Mouse (Mus musculus): Measurements from ENCODE around the gene Fam129a. TPM values are rescaled to one million over a fixed set of nuclear protein-coding genes. Genes with fewer than 3 reads are reported as not detected.

Gene Fam129a
- total RNA-seq, 2 experiments from 2014 or later = 124 to 180 TPM

DNA sequence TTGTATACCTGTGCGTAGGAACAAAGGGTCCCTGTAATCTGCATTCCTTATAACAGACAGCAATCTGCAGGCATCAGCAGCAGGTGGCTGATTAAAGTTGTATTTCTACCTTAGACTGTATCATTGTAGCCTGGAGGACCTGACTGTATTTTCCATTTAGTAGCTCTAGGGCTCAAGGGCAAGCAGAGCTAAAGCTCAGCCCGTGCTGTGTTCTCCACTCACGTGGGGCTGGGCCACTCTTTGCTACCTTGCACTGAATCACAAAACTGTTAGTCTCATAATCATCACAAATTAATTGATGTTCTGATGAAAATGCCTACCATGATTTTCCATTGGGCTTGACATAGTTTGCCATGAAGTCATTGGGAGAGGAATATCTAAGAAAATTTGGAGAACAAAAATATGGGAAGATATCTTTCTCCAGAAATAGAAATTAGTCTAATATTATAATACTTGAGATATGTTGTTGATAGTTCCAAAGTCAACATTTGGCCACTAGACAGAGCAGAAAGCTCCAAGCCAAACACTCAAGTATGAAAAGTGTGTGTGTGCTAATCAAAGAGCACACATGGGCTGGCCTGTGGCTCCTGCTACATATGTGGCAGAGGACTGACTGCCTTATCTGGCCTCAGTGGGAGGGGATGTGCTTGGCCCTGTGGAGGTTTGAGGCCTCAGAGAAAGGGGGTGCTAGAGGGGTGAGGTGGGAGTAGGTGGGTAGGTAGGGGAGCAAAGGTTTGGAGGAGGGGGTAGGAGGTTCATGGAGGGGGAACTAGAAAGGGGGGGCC lies 53.6 kb downstream of the Fam129a start:
- DNase-seq (ENCODE audit: low spot score in 2 of 2) = no peak

DNA sequence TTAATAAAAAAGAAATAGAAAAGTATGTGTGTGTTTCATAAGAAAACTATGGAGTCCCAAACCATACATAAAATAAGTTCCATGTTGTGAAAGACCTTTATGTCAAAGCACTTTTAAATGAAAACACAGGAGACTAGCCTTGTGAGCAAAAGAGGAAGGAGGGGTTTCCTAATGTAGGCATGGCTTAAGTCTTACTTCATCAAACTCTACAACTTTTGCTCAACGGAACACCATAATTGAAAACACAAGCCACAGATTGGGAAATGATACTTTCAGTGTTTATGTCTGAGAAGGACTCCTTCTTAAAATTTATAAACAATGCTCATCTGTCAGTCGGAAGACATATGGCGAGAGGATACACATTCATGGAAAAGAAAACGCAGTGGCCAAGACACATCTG lies 54.3 kb downstream of the Fam129a start:
- DNase-seq (ENCODE audit: low spot score in 2 of 2) = no peak

DNA sequence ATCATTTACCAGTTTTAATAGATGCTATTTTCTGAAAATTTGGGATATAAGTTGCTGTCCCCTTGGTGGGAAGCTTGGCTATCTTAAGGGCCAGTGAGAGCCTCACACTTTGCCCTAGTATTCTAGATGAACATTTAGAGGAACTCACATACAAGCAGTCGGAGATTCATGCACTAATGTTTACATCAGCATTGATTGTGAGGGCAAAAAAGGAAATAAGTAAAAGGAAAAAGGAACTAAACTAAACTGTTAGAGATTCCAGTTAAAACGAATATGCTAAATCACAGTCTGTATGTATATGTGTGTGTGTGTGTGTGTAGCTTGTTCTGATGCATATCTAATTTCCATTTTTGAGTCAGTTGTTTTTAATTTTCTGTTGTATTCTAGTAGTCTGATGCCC lies 54.7 kb downstream of the Fam129a start:
- DNase-seq (ENCODE audit: low spot score in 2 of 2) = no peak

DNA sequence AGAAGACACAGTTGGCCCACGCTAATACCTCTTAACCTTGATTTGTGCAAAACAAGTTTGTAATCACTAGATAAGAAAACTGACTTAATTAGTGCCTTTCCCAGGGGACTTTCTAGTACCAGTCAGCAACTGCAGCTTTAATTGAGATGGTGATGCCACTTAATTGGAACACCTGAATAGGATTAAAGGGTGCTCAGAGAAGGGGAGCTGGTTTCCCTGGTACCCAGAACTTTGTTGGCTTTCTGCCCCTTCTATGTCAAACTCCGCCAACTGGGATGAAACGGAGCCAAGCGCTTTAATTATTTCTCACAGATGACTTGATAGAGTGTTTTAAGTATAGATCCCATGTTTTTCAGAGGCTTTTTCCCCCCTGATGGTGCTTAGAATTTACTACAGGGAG lies 55.6 kb downstream of the Fam129a start:
- no peak for DNase-seq (ENCODE audit: low spot score in 2 of 2)

DNA sequence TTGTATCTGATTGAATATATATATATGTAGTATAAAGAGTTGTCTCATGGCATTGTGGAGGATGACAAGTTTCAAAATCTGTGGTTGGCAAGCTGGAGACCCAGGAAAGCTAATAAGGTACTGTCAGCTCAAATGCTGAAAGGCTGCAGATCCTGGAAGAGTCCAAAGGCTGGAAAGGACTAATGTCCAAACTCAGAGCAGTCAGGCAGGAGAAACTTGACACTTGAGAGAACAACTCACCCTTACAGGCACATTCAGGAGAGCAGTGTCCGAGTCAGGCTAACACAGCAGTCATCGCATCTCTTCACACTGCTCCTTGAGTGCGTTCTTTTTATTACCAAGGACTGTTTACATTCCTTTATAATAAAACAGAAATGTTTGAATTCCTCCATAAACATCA lies 56.2 kb downstream of the Fam129a start:
- no peak for DNase-seq (ENCODE audit: low spot score in 2 of 2)

DNA sequence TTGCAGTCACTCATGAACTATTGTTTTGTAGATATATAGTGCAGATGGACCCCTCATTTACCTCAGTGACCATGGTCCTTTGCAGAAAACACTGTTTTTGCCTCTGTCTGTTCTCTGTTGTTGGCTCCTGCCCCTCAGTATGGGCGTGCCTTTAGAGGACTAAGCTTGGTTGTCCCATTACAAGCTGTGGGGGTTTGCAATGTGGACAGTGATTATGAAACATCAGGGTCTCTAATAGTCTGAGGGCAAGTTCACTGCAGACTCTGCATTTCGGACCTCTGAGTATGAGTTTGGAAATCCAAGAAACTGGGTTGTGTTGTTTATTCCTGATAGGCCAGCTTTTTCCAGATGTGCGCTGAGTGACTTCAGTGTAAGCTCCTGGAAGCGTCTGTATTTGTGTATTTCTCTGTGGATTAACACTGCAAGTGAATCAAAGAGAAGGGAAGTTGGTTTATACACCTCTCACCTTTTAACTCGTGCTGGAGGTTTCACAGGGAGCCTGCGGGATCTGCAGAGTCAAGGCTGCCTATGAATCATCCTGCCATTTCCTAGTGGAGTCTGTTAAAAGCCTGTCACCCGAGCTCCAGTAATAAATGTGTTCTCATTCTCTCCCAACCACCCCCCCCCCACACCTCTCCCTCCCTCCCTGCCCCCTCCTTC lies 58.7 kb downstream of the Fam129a start:
- DNase-seq (ENCODE audit: low spot score in 2 of 2) = no peak

DNA sequence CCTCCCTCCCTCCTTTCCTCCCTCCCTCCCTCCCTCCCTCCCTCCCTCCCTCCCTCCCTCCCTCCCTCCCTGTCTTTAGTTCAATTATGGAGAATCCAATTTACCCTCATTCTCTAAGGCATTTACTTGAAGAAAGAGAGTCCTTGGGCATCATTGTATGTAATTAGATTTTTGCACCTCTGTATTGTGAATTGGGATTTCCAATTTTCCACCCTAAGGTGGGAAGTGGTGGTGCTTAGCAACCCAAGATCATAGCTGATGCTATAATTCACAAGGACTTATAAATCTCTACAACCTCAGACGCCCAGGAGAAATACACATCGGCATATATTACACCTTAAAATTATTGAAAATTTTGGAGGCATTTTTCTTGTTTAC lies 59.3 kb downstream of the Fam129a start:
- DNase-seq (ENCODE audit: low spot score in 2 of 2) = no peak

DNA sequence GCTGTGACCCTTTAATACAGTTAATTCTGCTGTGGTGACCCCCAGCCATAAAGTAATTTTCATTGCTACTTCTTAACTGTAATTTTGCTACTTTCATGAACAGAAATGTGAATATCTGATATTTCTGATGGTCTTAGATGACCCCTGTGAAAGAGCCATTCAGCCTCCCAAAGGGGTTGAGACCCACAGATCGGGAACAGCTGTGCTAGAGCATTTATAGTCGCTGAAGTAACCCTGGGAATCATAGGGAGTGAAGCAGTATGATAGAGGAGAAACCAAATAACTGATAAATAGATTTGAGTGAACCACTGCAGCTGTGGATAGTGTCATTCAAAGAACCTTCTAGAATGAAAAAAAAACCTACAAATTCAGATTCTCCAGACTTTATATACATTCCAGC lies 60.1 kb downstream of the Fam129a start:
- DNase-seq (ENCODE audit: low spot score in 2 of 2) = no peak

DNA sequence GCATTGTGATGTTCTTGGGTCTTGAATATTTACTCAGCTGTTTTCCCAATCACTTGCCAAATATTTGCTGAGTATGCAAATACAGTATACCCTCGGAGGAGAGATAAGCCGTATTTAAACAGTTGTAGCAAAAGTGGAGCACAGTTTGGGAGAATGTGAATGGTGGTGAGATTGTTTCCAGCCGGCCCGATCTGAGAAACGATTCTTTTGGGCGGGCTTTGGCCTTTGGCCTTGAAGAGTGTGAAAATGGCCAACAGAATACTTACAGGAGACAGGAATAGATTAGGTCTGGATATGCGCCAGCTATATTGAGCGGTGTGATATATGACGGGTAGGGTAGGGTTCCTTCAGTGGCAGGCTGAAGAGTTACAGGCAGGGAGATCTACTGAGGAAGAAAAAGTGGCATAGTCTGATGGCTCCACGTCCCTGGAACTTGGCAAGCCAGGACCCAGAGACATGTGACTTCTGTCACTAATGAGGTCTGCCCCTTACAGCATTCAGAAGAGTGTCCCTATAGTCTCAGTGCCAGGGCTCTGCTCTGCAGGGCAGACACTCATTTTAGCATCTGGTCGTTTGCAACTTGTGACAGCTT lies 60.8 kb downstream of the Fam129a start:
- DNase-seq (ENCODE audit: low spot score in 2 of 2) = no peak

DNA sequence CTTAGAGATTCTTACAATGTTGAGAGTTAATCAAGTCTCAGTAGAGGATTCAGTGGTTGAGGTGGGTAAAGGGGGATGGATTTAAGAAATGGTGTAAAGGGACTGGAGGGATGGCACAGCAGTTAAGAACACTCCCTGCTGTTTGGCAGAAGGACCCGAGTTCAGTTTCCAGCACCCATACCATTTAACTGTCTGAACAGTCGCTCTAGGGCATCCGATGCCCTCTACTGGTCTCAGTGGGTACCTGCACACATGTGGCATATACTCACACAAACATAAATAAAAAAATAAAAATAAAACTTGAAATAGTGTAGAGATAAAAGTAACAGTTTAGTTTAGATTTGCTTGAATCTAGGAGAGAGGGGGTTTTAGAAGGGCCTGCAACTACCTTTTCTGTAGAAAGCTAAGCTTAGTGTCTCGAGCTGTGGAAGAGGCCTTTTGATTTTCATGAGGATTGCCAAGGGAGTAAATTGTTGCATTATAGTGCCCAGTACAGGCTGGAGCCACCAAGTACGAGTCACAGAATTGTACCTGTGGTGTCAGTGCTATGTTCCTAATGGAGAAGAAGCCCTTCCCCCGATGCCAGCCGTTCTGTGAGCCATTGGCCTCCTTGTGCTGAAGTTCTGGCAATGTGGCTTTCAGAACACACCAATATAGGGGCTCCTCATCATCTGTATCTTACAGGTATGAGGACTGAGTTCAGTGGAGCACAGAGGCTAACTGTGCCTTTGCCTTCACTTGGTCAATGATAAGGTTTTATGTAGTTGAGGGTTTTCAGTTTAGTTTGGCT lies 61.8 kb downstream of the Fam129a start:
- no peak for DNase-seq (ENCODE audit: low spot score in 2 of 2)

DNA sequence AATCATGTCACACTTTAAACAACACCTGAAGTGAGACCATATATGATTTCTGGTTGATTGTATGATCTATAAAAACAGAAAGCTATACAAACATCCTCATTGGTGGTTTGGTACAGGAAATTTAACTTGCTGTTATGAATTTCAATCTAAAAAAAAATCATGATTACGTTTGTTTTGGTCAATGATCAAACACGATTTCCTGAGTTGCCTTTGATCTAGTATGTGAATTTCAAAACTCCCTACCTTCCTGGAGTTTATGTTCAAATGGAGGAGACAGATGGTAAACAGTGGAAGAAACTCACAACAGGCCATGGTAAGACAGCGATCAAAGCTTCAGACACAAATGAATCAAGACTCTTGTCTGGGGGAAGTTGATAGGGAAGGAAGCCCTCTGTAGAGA lies 65.7 kb downstream of the Fam129a start:
- DNase-seq (ENCODE audit: low spot score in 2 of 2) = no peak

DNA sequence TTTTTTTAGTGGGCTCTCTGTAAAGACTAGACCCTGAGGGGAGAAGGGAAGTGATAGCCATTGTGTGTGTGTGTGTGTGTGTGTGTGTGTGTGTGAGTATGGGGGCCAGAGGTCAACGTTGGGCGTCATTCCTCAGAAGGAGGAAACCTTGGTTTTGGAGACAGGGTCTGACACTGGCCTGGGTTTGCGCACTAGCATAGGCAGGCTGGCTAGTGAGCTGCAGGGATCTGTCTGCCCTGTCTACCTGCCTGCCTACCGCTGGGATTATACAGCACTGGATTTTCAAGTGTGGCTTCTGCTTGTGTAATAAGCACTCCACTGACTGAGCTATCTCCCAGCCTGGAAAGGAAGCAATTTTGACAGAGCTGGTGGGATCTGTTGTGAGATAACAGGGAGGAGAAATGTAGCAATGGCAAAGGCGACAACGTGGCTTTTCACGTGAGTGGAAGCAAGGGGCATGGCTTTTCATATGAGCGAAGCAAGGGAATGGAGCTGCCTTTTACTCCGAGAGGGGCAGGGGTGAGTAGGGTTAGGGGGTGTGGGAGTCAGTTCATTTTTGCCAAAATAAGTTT lies 66.5 kb downstream of the Fam129a start:
- no peak for DNase-seq (ENCODE audit: low spot score in 2 of 2)

DNA sequence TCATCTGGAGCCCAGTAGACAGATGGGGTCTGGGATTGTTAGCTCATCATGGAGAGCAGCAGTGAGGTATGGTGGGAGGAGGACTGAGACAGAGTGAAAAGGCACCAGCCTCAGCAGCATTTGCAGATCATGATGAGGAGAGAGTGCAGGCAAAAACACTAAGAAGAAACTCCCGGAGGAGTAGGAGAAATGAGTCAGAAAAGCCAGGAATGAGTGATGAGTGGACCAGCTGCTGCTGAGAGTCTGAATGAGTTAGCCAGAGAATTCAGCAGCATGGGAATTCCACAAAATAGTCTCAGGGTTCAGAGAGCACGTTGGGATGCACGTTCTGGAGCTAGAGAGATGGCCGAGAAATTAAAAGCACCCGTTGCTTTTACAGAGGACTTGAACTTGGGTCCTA lies 67.4 kb downstream of the Fam129a start:
- no peak for DNase-seq (ENCODE audit: low spot score in 2 of 2)

DNA sequence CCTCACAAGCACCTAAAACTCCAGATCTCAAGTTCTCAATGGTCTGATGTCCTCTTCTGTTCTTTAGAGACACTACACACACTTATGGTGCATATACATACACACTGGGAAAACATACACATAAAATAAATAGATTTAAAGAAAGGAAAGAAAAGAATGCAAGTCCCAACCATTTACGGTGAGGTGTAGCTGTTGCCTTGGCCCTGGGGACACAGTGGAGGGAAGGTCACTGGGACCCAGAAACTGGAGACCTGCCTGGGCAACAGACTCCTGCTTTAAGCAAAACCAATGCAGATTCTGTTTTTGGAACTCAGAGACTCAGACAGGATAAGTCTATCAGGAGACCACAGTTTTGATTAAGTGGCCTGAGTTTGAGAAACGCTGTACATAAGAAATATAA lies 67.8 kb downstream of the Fam129a start:
- DNase-seq (ENCODE audit: low spot score in 2 of 2) = no peak

DNA sequence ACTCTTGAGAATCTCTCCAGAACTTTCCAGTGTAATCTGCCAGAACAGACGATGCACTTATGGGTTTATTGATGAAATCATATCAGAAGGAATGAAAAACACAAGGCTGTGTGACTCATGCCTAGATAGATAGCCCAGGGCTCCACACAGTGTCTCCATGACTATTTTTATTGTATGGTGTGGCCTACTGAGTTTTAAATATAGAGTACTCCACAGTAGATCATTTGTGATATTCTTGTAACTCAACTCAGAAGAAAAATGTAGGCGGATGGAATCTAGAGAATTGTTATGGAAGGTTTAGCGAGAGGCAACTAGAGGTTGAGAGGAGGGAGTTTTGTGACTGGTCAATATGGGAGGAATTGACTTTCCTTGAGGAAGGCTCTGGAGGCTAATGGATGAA lies 75.4 kb downstream of the Fam129a start:
- DNase-seq (ENCODE audit: low spot score in 2 of 2) = no peak

DNA sequence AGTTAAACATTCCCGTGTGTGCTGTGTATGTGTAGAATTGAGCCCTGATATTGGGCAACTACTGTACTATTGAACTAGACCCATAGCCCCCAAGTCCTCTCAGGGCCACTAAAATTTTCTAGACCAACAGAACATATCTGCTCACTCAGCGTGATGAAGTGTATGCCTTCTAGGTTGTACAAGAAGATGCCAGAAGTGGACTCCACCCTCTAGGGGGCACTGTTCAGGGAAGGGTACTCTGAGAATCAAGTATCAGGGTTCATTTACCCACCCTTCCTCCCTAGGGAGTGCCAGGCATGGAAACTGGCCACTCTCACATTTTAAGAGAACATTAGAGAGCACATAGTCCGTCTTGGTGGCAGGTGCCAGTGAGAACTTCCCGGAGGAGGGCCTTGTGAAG lies 77.1 kb downstream of the Fam129a start:
- DNase-seq (ENCODE audit: low spot score in 2 of 2) = no peak

DNA sequence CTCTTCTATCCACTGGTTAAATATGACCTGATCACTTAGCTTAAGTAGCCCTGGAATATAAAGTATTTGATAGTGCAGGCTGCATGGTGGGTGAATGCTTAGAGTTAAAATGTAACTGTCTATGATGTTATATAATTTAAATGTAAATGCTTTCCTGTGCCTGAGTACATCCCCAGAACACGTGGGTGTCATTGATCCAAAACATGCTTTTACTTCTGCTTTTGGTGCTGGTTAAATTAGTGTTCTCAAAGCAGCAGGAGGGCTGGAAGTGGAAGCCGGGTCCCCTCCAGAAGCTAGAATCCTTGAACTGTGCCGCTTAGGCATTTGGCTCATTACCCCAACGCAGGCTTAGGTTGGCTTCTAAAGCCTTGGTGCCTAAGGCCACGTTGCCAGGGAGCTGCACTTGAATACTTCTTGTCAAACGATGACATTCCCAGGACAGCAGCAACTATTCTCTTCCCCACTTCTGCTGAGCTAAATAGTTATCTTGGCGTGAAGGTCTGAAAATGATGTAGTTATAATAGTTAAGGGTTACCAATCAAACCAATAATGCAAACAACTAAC lies 86.1 kb downstream of the Fam129a start:
- DNase-seq (ENCODE audit: low spot score in 2 of 2) = no peak

DNA sequence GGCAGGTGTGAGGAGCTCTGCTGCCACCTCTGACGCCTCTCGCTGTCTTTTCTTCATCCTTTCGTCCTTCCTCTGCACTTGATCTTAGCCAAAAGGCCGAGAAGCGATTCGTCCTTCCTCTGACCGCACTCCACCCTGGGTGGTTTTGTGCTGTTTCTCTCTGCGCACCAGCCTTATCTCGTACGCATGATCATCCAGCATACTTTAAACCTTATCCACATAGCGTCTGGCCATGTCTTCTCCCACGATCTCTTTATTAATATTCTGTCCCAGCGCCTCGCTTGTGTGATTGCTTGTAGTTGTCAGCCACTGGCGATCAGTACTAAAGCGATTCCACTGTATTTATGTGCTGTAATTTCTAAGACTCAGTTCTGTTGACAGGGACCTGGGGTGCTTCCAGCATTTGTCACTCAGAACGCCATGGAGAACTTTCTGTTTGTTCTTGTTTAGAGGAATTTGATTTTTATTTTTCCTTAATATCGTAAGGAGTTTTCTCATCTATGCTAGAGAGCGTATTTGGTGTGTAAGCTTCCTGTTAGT lies 87.4 kb downstream of the Fam129a start:
- DNase-seq (ENCODE audit: low spot score in 2 of 2) = no peak

DNA sequence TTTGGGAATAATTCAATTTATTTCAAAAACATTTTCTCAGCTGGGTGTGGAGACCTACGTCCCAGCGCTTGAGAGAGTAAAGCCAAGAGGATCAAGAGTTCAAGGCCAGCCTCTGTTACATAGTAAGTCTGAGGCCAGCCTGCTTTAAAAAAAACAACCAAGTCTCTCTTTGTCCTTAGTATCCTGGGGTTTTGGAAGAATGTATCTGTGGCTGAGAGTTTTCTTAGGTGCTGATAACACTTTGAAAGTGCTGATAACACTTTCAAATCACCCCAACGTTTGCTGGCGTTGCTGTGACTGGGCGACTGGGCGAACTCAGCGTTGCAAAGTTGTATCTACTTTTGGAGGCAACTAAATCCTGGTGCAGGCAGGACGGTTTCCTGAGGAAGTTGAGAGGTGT lies 88.7 kb downstream of the Fam129a start:
- no peak for DNase-seq (ENCODE audit: low spot score in 2 of 2)

DNA sequence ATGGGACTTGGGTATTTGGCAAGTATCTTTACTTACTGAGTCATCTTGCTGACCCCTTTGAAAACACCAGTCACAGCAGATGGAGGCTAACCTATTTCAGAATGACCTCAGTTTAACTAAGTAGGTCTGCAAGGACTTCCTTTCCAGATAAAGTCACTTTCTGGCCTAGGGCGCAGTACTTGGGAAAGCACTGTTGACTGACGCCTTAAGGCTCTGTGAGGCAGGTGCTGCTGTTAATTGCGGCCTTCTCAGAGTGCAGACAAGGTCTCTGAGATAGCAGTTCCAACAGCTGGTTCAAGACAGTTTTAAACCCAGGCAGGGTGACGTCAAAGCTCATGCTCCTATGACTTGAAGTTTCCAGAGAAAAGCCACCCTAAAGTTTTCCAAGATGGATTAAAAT lies 89.3 kb downstream of the Fam129a start:
- DNase-seq (ENCODE audit: low spot score in 2 of 2) = no peak

DNA sequence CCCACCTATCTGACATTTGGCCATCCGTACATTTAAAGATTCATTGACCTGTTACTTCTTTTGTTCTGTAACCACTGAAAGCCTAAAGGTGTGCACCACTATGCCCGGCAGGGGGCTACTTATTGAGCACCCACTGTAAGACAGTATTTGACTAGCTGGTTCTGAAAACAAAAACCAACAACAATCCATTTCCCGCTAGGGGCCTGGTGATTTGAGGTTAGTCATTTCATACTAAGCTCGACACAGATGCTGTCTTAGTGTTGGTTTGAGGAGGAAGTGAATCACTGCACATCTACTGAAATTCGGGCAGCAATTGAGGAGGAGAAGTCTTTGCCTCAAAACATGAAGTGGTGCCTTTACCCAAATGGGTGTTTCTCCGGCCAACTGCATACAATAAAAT lies 89.9 kb downstream of the Fam129a start:
- no peak for DNase-seq (ENCODE audit: low spot score in 2 of 2)

All from adrenal gland, adult 18-20 months (tissue).